Mouse (Mus musculus) neural tube, embryonic 15.5 days (tissue): Measurements from ENCODE around the gene Olfr172. TPM values are rescaled to one million over a fixed set of nuclear protein-coding genes. Genes with fewer than 3 reads are reported as not detected.

ENCODE experiments used
- ATAC-seq: fragments of 200-750 bp; cut with Nextera tagmentation; 2 replicates; pipeline ENCODE4 v1.8.0; 2017; ENCODE audit warnings: mild to moderate bottlenecking, moderate TSS enrichment, moderate library complexity; ENCODE audit not compliant: low FRiP score
- H3K27ac ChIP-seq: fragments of 300-500 bp; sonication (generic); replicated peaks from 2 replicates; pipeline ENCODE4 v1.5.1; 2015; ENCODE audit warnings: mild to moderate bottlenecking, inconsistent platforms
- H3K27me3 ChIP-seq: fragments of 300-500 bp; sonication (generic); replicated peaks from 2 replicates; pipeline ENCODE4 v1.6.1; 2015; ENCODE audit warnings: inconsistent platforms
- H3K36me3 ChIP-seq: fragments of 300-500 bp; sonication (generic); 2 replicates; pipeline ENCODE4 v1.6.1; 2015; ENCODE audit warnings: inconsistent platforms
- H3K4me1 ChIP-seq: fragments of 300-500 bp; sonication (generic); 2 replicates; pipeline ENCODE4 v1.6.1; 2015; ENCODE audit warnings: inconsistent platforms
- H3K4me2 ChIP-seq: fragments of 300-500 bp; sonication (generic); 2 replicates; pipeline ENCODE4 v1.6.1; 2015; ENCODE audit warnings: inconsistent platforms, mild to moderate bottlenecking, moderate library complexity
- H3K4me3 ChIP-seq: fragments of 300-500 bp; sonication (generic); replicated peaks from 2 replicates; pipeline ENCODE4 v1.5.1; 2015; ENCODE audit warnings: mild to moderate bottlenecking, inconsistent platforms
- H3K9ac ChIP-seq: fragments of 300-500 bp; sonication (generic); replicated peaks from 2 replicates; pipeline ENCODE4 v1.6.1; 2015; ENCODE audit warnings: mild to moderate bottlenecking, inconsistent platforms
- H3K9me3 ChIP-seq: fragments of 300-500 bp; sonication (generic); replicated peaks from 2 replicates; pipeline ENCODE4 v1.6.1; 2016; ENCODE audit warnings: inconsistent platforms
- WGBS: fragments of 180-500 bp; shearing (Covaris S2); methylation state at CpG from one replicate; pipeline ENCODE4 v1.1.7; 2015; ENCODE audit warnings: mixed read lengths; 5-methylcytosine and 5-hydroxymethylcytosine counted together
- microRNA-seq: library from miRNA; unstranded; fragments of <30 nt; microRNA quantifications from one replicate; pipeline ENCODE4, GENCODE M21; 2017
- polyA plus RNA-seq: library from polyadenylated mRNA; unstranded; fragments of >200 nt; fragmentation: Nextera tagmentation; extraction: Ambion mirVana; gene quantifications from 2 replicates; pipeline ENCODE4 v1.2.1, GENCODE M21; 2015

Olfr172 gene
- polyA plus RNA-seq, 1 experiment from 2014 or later = not detected

DNA sequence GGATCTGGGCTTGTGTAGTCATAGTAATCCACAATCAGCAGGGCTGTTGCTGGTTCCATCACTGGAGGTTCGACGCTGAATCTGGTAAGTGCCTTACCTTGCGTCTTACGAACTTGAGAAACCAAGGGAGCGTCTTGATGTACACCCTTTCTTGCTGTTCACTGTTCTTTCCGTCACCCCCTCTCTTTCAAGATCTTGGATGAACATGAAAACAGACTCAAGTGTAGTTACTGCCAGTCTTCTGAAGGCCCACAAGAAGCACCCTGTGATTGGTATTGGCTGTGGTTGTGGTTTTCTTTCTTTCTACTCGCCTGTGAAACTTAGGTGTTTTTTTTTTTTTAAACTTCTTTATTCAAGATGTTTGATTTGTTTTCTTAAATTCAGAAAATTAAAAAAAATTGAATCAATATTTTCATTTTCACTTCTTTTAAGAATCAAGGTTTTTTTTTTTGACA is 44.3 kb downstream of the Olfr172 start, which contains the start of gene Gpr15:
TSS of gene Gpr15 (minus strand) at position 405 of the 455 bp plus-strand sequence.
- Histone ChIP-seq H3K27ac (no peak within 1 kb of the TSS), H3K27me3 (no peaks in the 10 kb centered on the region), H3K9me3 (no peaks in the 10 kb centered on the region), H3K4me1 (no peaks in the 10 kb centered on the region), H3K4me3 (no peak within 1 kb of the TSS), H3K9ac (no peak within 1 kb of the TSS), H3K4me2 (no peak within 1 kb of the TSS), H3K36me3 (no peaks in the 10 kb centered on the region)
- WGBS = 95% methylated on average over 7 of the region's 7 CpGs
- ATAC-seq = no peak

GRCm38 (mm10) chr16:58715018-58715417 is 48.0 kb downstream of the Olfr172 start:
- no peak for ATAC-seq
- Histone ChIP-seq H3K27me3 (no peaks in the 10 kb centered on the region), H3K9me3 (no peaks in the 10 kb centered on the region), H3K27ac (no peak overlapping the region), H3K4me1 (no peaks in the 10 kb centered on the region), H3K4me2 (no peak overlapping the region), H3K4me3 (no peak overlapping the region), H3K36me3 (no peaks in the 10 kb centered on the region), H3K9ac (no peak overlapping the region)
- 70% methylated on average over 4 of the region's 4 CpGs for WGBS

DNA sequence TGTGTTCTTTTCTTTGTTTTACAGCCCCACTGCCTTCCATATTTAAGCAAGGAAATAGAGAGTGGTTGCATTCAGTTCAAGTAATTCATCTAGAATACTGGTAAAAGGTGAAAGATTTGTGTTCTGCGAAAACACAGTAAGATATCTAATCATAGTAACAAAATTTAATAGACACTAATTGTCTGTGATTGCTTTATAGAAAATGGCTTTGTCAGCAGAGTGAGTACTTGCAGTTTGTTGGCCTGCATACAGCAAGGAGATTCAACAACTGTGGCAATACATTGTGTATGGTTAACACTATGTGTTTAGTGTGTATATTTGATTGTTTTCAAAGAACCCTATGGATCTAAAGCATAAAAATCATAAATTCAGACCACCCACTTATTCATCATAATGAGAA is 49.8 kb downstream of the Olfr172 start:
- Histone ChIP-seq H3K9me3 (no peaks in the 10 kb centered on the region), H3K36me3 (no peaks in the 10 kb centered on the region), H3K27ac (no peak overlapping the region), H3K4me1 (no peaks in the 10 kb centered on the region), H3K4me2 (no peak overlapping the region), H3K4me3 (no peak overlapping the region), H3K27me3 (no peaks in the 10 kb centered on the region), H3K9ac (no peak overlapping the region)
- no peak for ATAC-seq
- WGBS = 91% methylated on average over 1 of the region's 1 CpGs

DNA sequence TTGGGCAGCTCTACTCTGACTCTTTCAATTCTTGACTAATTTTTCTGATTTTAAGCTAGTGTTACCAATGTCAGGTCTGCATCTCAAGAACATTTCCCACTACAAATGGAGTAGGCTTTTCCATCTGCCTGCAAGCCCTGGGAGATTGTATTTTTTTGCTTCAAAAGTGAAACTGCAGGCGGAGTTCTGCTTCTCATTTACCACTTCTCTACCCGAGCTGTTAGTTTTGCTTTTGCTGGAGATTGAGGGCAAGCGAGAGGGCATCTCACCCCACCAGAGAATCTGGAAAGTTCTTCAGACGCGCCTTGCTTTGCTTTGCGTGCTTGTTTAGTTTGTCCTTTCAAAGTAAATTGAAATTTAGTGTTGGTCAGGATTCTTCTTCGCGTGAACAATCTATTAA is 50.8 kb downstream of the Olfr172 start:
- H3K27me3 ChIP-seq = no peaks in the 10 kb centered on the region
- no peaks in the 10 kb centered on the region for H3K4me1 ChIP-seq
- H3K27ac ChIP-seq = no peak overlapping the region
- no peaks in the 10 kb centered on the region for H3K36me3 ChIP-seq
- no peak for ATAC-seq
- WGBS = 80% methylated on average over 8 of the region's 8 CpGs
- no peaks in the 10 kb centered on the region for H3K9me3 ChIP-seq
- no peak overlapping the region for H3K4me3 ChIP-seq
- H3K4me2 ChIP-seq = no peak overlapping the region
- H3K9ac ChIP-seq = no peak overlapping the region

Small RNAs within 50 kb of the gene (microRNA-seq; reads per million reads assigned to microRNA genes)
- not detected for gene Gm27564

Other genes with a start within 250 kb of the Olfr172 start
- gene St3gal6, start 238.9 kb downstream of the Olfr172 start, polyA plus RNA-seq = 12.1 and 16.3 TPM in 2 replicates
- not detected in 2 replicates for gene Gm813, start 146.2 kb downstream of the Olfr172 start, polyA plus RNA-seq
- not detected in 2 replicates for gene E330017A01Rik, start 124.4 kb downstream of the Olfr172 start, polyA plus RNA-seq
- gene Cpox, start 92.9 kb downstream of the Olfr172 start, polyA plus RNA-seq = 15.8 and 20.3 TPM in 2 replicates
- gene Gpr15, start 44.1 kb downstream of the Olfr172 start, polyA plus RNA-seq = 0.56 TPM in 1 of 2 replicates, not detected in the other
- gene Cldnd1, start 35.3 kb downstream of the Olfr172 start, polyA plus RNA-seq = 141 TPM in 2 replicates
- not detected in 2 replicates for gene Olfr173, start 37.1 kb upstream of the Olfr172 start, polyA plus RNA-seq
- gene Olfr175-ps1, start 63.6 kb upstream of the Olfr172 start, polyA plus RNA-seq = not detected in 2 replicates
- not detected in 2 replicates for gene Olfr177, start 111.6 kb upstream of the Olfr172 start, polyA plus RNA-seq
- not detected in 2 replicates for gene Olfr178, start 128.9 kb upstream of the Olfr172 start, polyA plus RNA-seq
- not detected in 2 replicates for gene Olfr181, start 165.6 kb upstream of the Olfr172 start, polyA plus RNA-seq
- not detected in 2 replicates for gene Olfr180, start 166.2 kb upstream of the Olfr172 start, polyA plus RNA-seq
- gene Olfr183, start 232.2 kb upstream of the Olfr172 start, polyA plus RNA-seq = not detected in 2 replicates